Mouse (Mus musculus): Measurements from ENCODE around the gene Hspa2.

DNA sequence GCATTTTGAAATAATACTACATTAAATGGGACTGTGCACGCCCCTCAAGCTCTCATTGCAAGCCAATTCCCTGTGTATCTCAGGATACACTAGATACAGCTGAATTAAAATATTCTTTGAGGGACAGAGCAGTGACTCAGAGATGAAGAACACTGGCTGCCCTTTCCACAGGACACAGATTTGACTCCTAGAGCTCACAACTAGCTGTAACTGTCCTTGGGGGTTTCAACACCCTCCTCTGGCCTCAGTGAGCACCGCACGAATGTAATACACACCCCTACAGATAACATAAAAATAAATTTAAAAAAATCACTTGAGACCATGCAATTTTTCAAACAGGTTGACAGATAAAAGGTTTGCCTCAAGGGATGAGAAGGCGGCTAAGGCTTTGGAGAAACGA lies 23.6 kb downstream of the Hspa2 start:
- TF ChIP-seq CTCF (IDR thresholded peaks at IDR 0.05; ENCODE audit: low read depth) = no peak
- TF ChIP-seq EP300 (IDR thresholded peaks at IDR 0.05; ENCODE audit: low read depth) = no peak
